Mouse (Mus musculus) activated CD4-positive, CD25-positive, alpha-beta regulatory T cell, adult 4 months (primary cell): ENCODE data around the gene Col23a1. TPM values are rescaled to one million over a fixed set of nuclear protein-coding genes. Genes with fewer than 3 reads are reported as not detected.
A peak's percentile ranks its signal among the peaks of the same experiment; 100 is the strongest.

Experiments used
- ATAC-seq: one replicate; pipeline ENCODE4 v1.8.0; 2017
- polyA plus RNA-seq, 2 experiments: library from polyadenylated mRNA; unstranded; fragments of 100-300 nt; shearing (Covaris generic); gene quantifications; one replicate each; pipeline ENCODE4 v1.2.1; 2017

Gene Col23a1
- under 1 TPM; 0.78 to 0.98 TPM for polyA plus RNA-seq

GRCm38 (mm10) chr11:51289564-51290041 lies at the start of gene Col23a1:
Gene Col23a1, plus strand, starts transcription at chr11:51289920.
- no peak for ATAC-seq

DNA sequence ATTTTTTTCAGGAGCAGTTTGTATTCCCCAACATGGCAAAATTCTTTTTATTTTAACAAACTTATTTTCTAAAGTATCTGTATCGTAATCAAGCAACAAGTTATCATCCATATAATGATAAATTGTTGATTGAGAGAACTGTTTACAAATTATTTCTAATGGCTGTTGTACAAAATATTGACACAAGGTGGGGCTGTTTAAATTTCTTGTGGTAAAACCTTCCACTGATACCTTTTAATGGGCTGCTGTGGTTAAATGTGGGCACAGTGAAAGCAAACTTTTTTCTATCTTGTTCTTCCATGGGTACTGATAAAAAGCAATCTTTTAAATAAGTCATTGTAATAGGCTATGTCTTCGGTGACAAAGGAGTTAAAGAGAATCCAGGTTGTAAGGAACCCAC lies 46.8 kb upstream of the Col23a1 start:
- ATAC-seq: no peak

DNA sequence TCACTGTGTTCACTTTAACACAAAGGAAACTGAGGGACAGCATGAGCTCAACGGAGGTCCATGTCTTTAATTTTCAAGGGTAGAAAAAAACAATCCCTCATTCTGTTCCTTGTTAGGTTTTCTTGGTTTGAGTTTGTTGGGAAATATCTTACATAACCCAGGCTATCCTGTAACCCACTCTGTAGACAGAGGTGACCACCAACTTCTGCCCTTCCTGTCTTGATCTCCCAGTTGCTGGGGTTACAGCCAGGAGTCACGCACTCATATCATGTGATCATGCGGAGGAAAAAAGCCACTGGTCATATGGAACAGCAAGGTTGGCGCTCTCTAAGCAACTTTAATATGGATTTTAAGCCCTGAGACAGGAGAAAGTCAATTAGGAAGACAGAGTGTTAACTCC lies 32.7 kb upstream of the Col23a1 start:
- no peak for ATAC-seq

DNA sequence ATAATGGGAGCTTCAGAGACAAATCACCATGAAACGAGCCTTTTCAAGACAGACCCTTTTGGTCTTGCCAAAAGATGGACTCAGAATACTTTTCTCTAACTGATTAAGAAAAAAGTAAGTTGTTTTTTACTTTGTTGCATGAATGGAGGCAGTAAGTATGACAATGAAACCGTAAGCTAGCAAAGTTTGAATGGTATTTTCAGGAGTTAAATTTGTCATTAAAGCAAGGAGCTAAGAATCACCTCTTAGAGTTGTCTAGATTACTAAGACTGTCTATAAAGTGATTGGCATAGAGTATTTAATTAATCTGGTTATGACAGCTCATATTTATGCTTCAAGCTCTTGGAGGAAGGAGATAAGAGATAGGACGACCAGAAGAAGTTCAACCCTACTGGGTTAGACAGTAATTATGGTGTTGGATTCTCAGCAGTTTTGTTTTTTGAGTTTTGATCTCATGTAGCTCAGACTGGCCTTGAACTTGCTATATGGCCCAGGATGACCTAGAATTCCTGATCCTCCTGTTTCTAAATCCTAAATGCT lies 28.0 kb upstream of the Col23a1 start, which contains the start of gene Clk4:
Gene Clk4 (plus strand): TSS at position 51 of the 540 bp plus-strand sequence.
- no peak for ATAC-seq

DNA sequence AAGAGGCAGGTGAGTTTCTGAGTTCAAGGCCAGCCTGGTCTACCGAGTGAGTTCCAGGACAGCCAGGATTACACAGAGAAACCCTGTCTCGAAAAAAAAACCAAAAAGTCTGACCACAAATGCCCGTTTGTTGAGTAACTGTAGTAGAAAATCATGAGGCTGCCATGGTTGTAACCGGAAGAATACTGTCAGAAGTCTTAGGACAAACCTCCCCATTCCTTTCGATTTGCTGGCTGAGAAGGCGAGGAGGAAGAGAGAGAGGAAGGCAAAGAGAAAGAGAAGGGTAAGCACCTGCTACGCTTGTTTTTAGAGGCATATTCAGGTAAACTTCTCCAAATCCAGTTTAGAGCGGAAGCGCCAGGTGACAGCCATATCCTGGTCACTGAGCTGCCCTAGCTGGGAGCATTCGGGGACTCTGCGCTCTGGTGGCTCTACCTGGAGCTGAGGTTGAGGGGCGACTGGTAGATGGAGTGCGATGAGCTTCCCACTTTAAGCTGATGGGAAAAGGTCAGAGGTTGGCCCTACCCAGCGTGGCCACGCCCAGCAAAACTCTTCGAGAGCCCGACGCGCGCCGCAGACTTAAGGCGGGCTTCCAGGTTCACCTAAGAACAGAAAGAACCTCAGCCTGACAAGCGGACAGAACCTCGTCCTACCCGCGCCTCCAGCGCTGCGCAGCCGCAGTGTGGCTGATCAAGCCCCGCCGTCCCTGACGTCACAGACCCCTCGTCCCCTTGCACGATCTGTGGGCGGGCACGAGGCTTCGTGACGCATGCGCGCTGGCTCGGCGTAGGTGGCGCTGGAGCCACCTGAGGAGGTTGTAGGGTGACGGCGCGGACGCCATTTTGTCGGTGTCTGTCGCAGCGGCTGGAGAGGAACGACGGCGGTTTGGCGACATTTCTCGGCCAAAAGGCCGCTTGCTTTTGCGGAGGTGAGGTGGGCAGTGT lies 27.1 kb upstream of the Col23a1 start, which contains the start of gene BC049762:
Gene BC049762 (minus strand): TSS at position 705 of the 944 bp plus-strand sequence.
- ATAC-seq: peak; percentile 88

DNA sequence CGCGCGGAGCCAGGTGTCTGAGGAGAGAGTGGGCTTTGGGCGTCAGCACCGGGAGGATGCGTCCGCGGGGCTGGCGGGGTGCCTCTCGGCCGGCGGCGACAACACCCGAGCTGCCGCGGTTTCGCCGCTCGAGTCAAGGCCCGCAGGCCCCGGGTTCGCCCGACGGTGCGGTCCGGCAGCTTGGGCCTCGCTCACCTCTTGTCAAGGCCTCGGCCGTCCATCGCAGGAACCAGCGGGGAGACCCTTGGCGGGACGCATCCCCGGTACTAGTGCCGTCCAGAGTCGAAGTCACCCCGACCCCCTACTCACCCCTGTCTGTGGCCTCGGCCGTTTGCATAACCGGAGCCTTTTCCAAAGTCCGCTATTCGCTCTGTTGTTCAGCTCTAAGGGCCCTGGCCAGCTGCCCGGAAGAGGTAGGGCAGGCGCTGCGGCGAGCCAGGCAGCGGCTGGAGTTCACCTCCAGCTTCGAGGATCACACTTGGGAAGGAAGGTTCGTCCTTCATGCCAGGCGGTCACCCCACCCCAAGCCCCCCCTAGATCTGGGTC lies 26.4 kb upstream of the Col23a1 start:
- no peak for ATAC-seq

GRCm38 (mm10) chr11:51264352-51264751 lies 25.4 kb upstream of the Col23a1 start:
- ATAC-seq: no peak

GRCm38 (mm10) chr11:51265326-51265725 lies 24.4 kb upstream of the Col23a1 start:
- ATAC-seq: no peak

- no peak for ATAC-seq
These were observed 15.3 kb upstream of the Col23a1 start for GRCm38 (mm10) chr11:51274418-51274817.

DNA sequence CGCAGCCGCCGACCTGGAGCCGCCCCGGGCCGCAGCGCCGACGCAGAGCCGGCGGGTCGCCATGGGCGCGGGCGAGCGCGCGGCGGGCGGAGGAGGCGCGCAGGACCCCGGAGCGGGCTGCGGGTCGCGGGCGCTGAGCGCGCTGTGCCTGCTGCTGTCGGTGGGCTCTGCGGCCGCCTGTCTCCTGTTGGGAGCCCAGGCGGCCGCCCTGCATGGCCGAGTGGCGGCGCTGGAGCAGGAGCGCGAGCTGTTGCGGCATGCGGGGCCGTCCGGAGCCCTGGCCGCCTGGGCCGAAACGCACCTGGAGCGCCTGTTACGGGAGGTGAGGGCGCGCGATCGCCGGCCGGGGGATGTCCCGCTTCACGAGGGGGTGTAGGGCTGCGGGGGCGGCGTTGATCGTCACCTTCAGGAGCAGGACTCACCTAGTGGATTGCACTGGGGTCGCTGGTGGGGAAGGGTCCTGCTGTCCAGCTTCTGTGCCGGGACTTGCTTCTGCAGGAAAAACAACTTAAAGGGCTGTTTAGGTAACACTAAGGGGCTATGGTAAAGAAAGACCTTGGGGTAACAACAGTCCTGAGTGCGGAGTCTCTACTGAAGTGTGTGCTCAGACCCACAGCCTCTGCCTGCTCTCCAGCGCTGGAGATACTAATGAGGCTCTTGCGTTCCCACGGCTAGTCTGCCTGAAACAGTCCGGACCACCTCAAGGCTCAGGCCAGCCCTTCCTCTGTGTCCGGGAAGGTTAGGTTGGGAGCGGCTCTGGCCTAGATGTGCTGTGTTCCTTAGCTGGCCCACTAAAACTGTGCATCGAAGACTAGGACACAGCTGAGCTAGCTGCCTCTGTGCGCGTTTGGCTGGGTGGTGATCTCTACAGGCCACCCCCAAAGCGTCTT lies 591 bp downstream of the Col23a1 start:
- ATAC-seq: no peak

DNA sequence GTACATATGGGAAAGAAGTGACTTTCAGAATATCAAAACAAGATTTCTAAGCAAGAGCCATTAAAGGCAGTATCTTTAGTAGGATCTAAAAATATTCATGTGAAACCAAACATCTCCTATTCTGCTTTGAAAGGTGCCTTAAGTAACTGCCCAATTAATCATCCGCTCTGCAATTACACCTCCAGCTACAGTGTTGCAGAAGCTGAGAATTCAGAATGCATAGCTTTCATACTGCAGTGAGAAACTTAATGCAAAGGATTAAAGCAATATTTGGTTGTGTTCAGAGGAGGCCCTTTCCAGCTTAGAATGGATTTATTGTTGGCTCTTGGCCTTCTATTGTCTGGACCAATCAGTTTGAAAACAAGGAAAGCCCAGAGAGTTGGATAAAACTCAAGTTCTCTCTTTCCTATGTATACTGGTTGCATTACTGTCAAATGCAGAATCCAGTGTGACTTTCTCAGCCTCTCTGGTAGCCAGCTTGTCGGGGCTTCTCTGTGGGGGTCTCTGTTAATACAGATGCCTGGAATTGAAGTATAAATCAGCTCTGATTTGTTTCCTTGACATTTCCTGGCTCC lies 4.3 kb downstream of the Col23a1 start:
- ATAC-seq: no peak

DNA sequence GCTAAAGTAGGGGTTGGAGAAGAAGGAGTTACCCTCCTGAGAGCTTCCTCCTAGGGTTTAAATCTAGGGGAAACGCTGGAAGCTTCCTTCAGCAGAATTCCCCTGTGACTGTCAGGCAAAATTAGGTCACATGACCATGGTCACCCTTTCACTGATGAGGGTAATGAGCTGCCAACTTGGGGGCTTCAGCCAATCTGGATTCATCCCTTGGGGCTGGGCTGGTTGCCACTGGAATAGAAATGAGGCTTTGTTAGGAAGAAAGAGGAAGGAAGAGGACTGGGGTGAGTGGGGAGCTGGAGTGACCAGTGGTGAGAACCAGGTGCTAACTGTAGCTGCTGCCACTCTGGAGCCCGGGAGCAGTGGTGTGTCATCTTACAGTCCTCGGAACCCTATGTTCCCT lies 6.0 kb downstream of the Col23a1 start:
- ATAC-seq: no peak

GRCm38 (mm10) chr11:51298691-51299090 lies 9.0 kb downstream of the Col23a1 start:
- no peak for ATAC-seq

GRCm38 (mm10) chr11:51302396-51302795 lies 12.7 kb downstream of the Col23a1 start:
- ATAC-seq: no peak

- no peak for ATAC-seq
These were observed 14.3 kb downstream of the Col23a1 start for GRCm38 (mm10) chr11:51303981-51304553.

- no peak for ATAC-seq
These were observed 18.6 kb downstream of the Col23a1 start for GRCm38 (mm10) chr11:51308306-51308705.

- ATAC-seq: no peak
These were observed 22.1 kb downstream of the Col23a1 start for GRCm38 (mm10) chr11:51311846-51312245.

DNA sequence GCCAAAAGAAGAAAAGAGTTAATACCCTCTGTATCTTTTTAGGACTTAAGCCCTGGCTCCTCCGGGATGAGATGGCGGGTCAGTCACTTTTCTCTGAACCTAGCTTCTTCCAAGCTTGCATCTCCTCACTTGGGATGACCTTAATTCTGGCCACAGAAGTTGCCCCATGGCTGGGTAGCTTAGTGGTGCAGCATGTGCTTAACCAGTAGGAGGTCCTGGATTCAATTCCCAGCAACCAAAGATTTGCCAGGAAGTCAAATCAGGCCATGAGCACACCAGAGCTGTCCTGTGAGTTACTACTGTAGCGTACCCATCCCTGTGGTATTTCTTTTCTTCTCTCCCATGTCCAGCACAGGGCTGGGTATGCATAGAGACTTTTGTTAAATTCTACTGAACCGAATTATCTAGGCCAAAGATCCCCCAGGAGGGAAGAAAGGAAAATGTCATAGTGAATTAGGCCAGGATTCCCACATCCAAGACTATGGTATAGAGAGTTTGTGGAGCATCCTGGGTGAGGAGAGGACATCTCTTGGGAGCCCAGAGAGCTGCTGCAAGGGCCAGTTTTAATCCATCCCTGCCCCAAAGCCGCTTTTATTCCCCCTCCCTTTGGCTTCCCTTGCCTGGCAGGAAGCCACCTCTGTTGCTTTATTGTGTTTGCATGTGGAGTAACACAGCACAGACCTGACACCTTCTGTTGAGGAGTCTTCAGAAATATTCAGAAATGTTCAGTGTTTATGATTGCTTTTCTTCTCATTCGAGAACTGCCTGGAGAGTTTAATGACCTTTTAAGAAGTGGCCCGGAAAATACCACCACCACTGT lies 26.5 kb downstream of the Col23a1 start:
- ATAC-seq: no peak

GRCm38 (mm10) chr11:51320609-51321008 lies 30.9 kb downstream of the Col23a1 start:
- no peak for ATAC-seq

DNA sequence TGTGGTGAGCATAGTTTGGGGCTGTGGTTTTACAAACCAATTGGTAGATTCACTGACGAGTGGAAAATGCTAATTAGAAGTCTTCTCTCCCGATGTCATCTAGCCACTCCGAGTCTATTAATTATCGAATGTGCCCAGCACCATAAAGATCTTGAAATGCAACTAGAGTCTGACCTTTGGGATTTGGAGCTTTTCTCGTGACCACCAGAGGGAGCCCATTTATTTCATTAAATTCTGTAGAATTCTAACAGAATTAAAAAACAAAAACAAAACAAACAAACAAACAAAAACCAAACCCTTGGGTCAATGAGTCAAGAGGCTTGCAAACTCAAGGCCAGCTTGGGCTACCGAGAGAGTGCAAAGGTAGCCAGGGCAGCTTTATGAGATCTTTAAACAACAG lies 37.2 kb downstream of the Col23a1 start:
- ATAC-seq: no peak
